Mouse (Mus musculus): ENCODE results near the gene Fggy.

- TF ChIP-seq CHD2 (IDR thresholded peaks at IDR 0.05; ENCODE audit: low read depth, low read length) (no peak), HCFC1 (IDR thresholded peaks at IDR 0.05; ENCODE audit: borderline replicate concordance, insufficient read depth, low read length) (no peak), ZC3H11A (IDR thresholded peaks at IDR 0.05; ENCODE audit: borderline replicate concordance, low read depth, low read length) (no peak), MAFK (IDR thresholded peaks at IDR 0.05; ENCODE audit: insufficient read depth, low read depth, low read length) (no peak), ZNF384 (IDR thresholded peaks at IDR 0.05; ENCODE audit: low read depth, low read length) (no peak)
Observed at GRCm38 (mm10) chr4:95709750-95710149, 152.4 kb downstream of the Fggy start.

All from ES-E14 (cell line).